Mouse (Mus musculus): ENCODE results near the gene Tdg. TPM values are rescaled to one million over a fixed set of nuclear protein-coding genes. Genes with fewer than 3 reads are reported as not detected.

The Tdg gene
- 17.2 TPM for polyA plus RNA-seq (2014; fragmentation: Illumina TruSeq; extraction: RNeasy Lipid Tissue Mini Kit (QIAGEN cat#74804); ENCODE audit: low read depth, low replicate concordance)

DNA sequence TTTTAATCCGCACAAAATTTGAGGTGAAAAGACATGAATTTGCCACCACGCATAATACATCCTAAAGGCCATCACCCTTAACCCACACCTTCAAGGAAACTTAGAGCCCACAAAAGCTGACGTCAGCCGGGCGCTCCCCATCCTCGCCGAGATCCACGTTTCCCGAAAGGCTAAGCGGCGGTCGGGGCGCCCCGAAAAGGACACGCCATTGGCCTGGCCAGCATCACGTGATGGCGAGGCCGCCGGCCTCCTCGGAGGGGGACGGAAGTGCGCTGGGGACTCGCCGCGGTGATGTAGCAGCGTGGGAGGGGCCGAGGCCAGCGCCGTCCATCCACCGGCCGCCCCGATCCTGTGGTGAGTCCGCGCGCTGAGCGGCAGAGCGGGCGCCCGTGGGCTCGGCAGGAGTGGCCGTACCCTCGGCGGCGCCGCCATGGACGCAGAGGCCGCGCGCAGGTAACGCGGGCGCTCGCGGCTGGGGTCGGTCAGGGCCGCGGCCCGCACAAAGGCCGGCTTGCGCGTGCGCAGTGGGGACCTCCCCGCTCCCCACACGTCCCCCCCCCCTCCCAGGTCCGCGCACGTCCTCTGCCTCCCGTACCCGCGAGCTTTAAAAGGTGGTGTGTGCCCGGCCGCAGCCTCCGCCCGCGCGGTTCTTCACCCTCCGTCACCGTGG, at the start of gene Tdg:
Gene Tdg, plus strand, starts transcription at position 243 of the 670 bp plus-strand sequence.

DNA sequence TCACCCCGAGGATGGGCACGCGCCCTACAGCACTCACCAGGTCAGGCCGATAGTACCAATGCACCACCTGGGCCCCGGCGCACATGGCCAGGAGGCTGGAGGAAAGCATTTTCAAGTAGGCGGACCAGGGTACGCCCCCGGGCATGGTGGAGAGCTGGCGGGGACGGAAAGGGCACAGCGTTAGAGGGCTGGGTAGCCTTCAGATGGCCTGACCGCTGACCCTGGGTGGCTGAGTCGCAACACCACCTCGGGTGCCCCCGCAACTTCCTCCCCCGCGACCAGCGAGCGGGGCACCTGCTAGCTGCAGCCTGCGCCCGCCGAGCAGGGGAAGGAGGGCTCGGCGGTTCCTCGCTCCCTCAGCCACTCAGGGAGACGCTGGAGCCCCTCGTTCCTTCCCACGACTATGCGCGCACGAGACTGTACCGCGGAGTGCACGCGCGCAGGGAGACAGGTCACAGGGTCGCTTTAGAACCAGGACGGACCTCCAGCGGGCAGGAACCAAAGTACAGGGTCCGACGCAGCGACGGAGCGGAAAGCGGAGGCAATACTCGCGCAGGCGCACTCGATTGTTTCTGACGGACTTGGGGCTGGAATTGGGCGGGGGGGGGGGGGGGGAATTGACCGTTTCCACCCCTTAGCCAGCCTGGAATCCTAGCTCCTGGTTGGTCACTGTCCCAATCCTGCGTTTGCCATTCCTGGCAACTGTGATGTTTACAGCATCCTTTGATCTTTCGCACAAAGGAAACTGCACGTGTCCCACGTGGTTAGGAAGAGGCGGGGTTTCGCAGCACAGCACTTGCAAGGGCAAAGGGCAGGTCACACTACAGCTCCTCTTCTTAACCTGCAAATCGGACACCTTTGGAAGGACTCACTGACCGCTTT, 6.7 kb upstream of the Tdg start, which contains the start of gene 1190007I07Rik:
Gene 1190007I07Rik, minus strand, starts transcription at position 558 of the 882 bp plus-strand sequence.

DNA sequence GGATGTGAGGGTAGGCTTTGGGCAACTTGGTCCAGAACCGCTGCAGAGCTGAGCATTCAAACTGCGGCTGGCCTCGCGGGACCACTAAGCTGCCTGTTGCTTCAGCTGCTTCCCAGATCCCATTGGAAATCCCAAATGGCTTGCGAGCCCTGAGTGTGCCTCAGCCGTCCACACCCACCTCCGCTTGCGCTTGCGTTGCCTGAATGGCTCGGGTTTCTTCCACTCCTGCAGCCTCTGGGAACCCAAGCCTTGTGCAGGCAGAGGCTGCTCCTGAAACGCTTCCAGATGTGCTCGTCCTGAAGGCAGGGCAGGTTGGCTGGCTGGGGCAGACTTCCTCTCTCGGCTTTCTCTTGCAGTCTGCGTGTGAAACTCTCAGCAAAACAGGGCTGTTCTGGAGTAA, 60.9 kb downstream of the Tdg start, which contains the start of gene Glt8d2:
Gene Glt8d2, minus strand, starts transcription at position 157 of the 400 bp plus-strand sequence.

DNA sequence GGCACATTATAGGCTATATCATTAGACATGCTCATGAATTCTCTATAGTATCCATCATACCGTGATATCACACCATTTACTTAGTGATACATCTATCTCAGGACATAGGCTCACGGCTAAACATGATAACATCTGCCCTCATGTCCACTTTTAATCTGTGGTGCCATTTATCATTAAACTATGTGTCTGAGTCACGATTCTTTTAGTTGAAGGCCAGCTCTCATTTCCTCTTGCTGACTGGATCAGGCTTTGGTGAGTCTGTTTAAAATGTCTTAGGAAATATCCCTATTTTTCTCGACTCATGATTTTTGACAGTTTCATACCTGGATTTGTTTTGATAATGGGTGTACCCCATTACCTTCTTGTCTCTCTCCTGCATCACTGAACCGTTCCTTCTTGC, 66.3 kb downstream of the Tdg start, which contains the start of gene Hcfc2:
Gene Hcfc2, plus strand, starts transcription at position 205 of the 400 bp plus-strand sequence.

Other genes starting within 250 kb of the Tdg start
- gene Gm1553, start 137.2 kb upstream of the Tdg start, polyA plus RNA-seq (2014; fragmentation: Illumina TruSeq; extraction: RNeasy Lipid Tissue Mini Kit (QIAGEN cat#74804); ENCODE audit: low read depth, low replicate concordance), result not detected
- gene 1190007I07Rik, start 6.6 kb upstream of the Tdg start, polyA plus RNA-seq (2014; fragmentation: Illumina TruSeq; extraction: RNeasy Lipid Tissue Mini Kit (QIAGEN cat#74804); ENCODE audit: low read depth, low replicate concordance), result 22.1 TPM
- not detected for gene Glt8d2, start 60.8 kb downstream of the Tdg start, polyA plus RNA-seq (2014; fragmentation: Illumina TruSeq; extraction: RNeasy Lipid Tissue Mini Kit (QIAGEN cat#74804); ENCODE audit: low read depth, low replicate concordance)
- 27.2 TPM for gene Hcfc2, start 66.3 kb downstream of the Tdg start, polyA plus RNA-seq (2014; fragmentation: Illumina TruSeq; extraction: RNeasy Lipid Tissue Mini Kit (QIAGEN cat#74804); ENCODE audit: low read depth, low replicate concordance)
- 57.0 TPM for gene Nfyb, start 134.3 kb downstream of the Tdg start, polyA plus RNA-seq (2014; fragmentation: Illumina TruSeq; extraction: RNeasy Lipid Tissue Mini Kit (QIAGEN cat#74804); ENCODE audit: low read depth, low replicate concordance)
- 61.8 TPM for gene Txnrd1, start 204.1 kb downstream of the Tdg start, polyA plus RNA-seq (2014; fragmentation: Illumina TruSeq; extraction: RNeasy Lipid Tissue Mini Kit (QIAGEN cat#74804); ENCODE audit: low read depth, low replicate concordance)
- 0.40 TPM for gene Eid3, start 236.8 kb downstream of the Tdg start, polyA plus RNA-seq (2014; fragmentation: Illumina TruSeq; extraction: RNeasy Lipid Tissue Mini Kit (QIAGEN cat#74804); ENCODE audit: low read depth, low replicate concordance)

Measured in liver, adult 10 weeks (tissue).